Mouse (Mus musculus): Measurements from ENCODE around the gene Cdh20.

The Cdh20 gene

DNA sequence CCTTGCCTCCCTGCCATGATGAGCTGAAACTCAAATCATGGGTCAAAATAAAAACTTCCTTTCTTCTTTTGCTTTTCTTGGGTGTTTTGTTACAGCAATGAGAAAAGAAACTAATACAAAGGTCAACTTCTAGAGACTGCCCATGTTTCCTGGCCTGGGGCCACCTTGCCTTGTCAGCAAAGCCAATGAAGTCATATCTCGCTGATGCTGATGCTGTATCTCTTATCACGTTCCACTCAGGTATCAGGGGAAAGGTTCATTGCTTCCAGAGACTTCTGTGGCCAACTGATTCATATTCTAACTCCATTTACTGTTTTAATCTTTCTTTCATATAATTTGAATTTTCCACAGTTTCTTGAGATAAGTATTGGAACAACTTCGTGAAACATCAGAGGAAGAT lies 273.3 kb downstream of the Cdh20 start:
- no peak for DNase-seq (ENCODE audit: low spot score in 2 of 2)

All from urinary bladder, adult 18-20 months (tissue).